Mouse (Mus musculus): ENCODE measurements at regions not wholly inside any gene's neighbourhood (a gene's known extent, or its start where the extent isn't known, plus 50 kb on each side); places are given as distances from the start of the nearest gene placed in this dataset.

GRCm38 (mm10) chr16:78490245-78490644 is 86.3 kb downstream of the D16Ertd472e start:
- no peak for DNase-seq (ENCODE audit: low spot score in 2 of 2)

- DNase-seq (ENCODE audit: low spot score in 2 of 2) = no peak
Measured at GRCm38 (mm10) chr16:78489604-78490003, 86.9 kb downstream of the D16Ertd472e start.

- no peak for DNase-seq (ENCODE audit: low spot score in 2 of 2)
Measured at GRCm38 (mm10) chr16:78486531-78486930, 90.0 kb downstream of the D16Ertd472e start.

GRCm38 (mm10) chr16:78484319-78484718 is 92.2 kb downstream of the D16Ertd472e start:
- DNase-seq (ENCODE audit: low spot score in 2 of 2) = no peak

- DNase-seq (ENCODE audit: low spot score in 2 of 2) = no peak
Measured at GRCm38 (mm10) chr16:78481571-78481970, 94.9 kb downstream of the D16Ertd472e start.

GRCm38 (mm10) chr16:78481065-78481464 is 95.4 kb downstream of the D16Ertd472e start:
- DNase-seq (ENCODE audit: low spot score in 2 of 2) = no peak

- DNase-seq (ENCODE audit: low spot score in 2 of 2) = no peak
Measured at GRCm38 (mm10) chr16:78480261-78480660, 96.2 kb downstream of the D16Ertd472e start.

- DNase-seq (ENCODE audit: low spot score in 2 of 2) = no peak
Measured at GRCm38 (mm10) chr16:78473456-78473855, 96.5 kb upstream of the Btg3 start.

- DNase-seq (ENCODE audit: low spot score in 2 of 2) = no peak
Measured at GRCm38 (mm10) chr16:78459996-78460395, 83.0 kb upstream of the Btg3 start.

- no peak for DNase-seq (ENCODE audit: low spot score in 2 of 2)
Measured at GRCm38 (mm10) chr16:78457731-78458151, 80.7 kb upstream of the Btg3 start.

- DNase-seq (ENCODE audit: low spot score in 2 of 2) = no peak
Measured at GRCm38 (mm10) chr16:78456345-78456744, 79.4 kb upstream of the Btg3 start.

- no peak for DNase-seq (ENCODE audit: low spot score in 2 of 2)
Measured at GRCm38 (mm10) chr16:78454509-78454908, 77.5 kb upstream of the Btg3 start.

GRCm38 (mm10) chr16:78452303-78452702 is 75.3 kb upstream of the Btg3 start:
- no peak for DNase-seq (ENCODE audit: low spot score in 2 of 2)

- DNase-seq (ENCODE audit: low spot score in 2 of 2) = no peak
Measured at GRCm38 (mm10) chr16:78451750-78452149, 74.8 kb upstream of the Btg3 start.

GRCm38 (mm10) chr16:78451251-78451650 is 74.3 kb upstream of the Btg3 start:
- no peak for DNase-seq (ENCODE audit: low spot score in 2 of 2)

GRCm38 (mm10) chr16:78449231-78449630 is 72.2 kb upstream of the Btg3 start:
- no peak for DNase-seq (ENCODE audit: low spot score in 2 of 2)

GRCm38 (mm10) chr16:78443262-78443661 is 66.3 kb upstream of the Btg3 start:
- DNase-seq (ENCODE audit: low spot score in 2 of 2) = peak in 1 of 2 experiments; percentile 52

- no peak for DNase-seq (ENCODE audit: low spot score in 2 of 2)
Measured at GRCm38 (mm10) chr16:78442830-78443229, 65.8 kb upstream of the Btg3 start.

GRCm38 (mm10) chr16:78441961-78442360 is 65.0 kb upstream of the Btg3 start:
- no peak for DNase-seq (ENCODE audit: low spot score in 2 of 2)

GRCm38 (mm10) chr16:78435707-78436106 is 58.7 kb upstream of the Btg3 start:
- DNase-seq (ENCODE audit: low spot score in 2 of 2) = no peak

- peak; percentile 82 to 86 for DNase-seq (ENCODE audit: low spot score in 2 of 2)
Measured at GRCm38 (mm10) chr16:78427470-78428041, 50.6 kb upstream of the Btg3 start.

Measured in right cerebral cortex, postnatal 36 days (tissue).